Mouse (Mus musculus): ENCODE results near the gene Gpa33. TPM values are rescaled to one million over a fixed set of nuclear protein-coding genes. Genes with fewer than 3 reads are reported as not detected.

Gpa33 gene
- polyA plus RNA-seq, 1 experiment from 2014 or later, result 0.08 TPM

GRCm38 (mm10) chr1:166160569-166161445 lies 30.8 kb downstream of the Gpa33 start:
- Histone ChIP-seq H3K36me3 (ENCODE audit: control insufficient read depth, insufficient read depth, low read length) (no peaks in the 10 kb centered on the region), H3K4me3 (ENCODE audit: low read depth, low read length) (no peak overlapping the region), H3K9ac (ENCODE audit: low read length) (no peak overlapping the region), H3K4me1 (ENCODE audit: control insufficient read depth, insufficient read depth, low read length) (no peaks in the 10 kb centered on the region), H3K4me2 (ENCODE audit: low read depth, severe bottlenecking) (peak overlapping the region; percentile 32; the same call in 1 of the 2 replicates), H3K9me3 (ENCODE audit: control insufficient read depth, low read length) (no peaks in the 10 kb centered on the region), H3K27ac (replicated peaks; ENCODE audit: low read depth, low read length) (no peak overlapping the region), H3K27me3 (ENCODE audit: control insufficient read depth, insufficient read depth, low read length) (no peaks in the 10 kb centered on the region; the same call in 1 of the 2 replicates)
- ATAC-seq (ENCODE audit: insufficient number of reproducible peaks, low FRiP score, low TSS enrichment, low read depth) (0 out of 2 replicates have a peak, but pooled peaks have one; percentile 29), DNase-seq (ENCODE audit: low spot score) (peak; percentile 87)
- 15% methylated on average over 24 of the region's 24 CpGs for WGBS

GRCm38 (mm10) chr1:166164580-166164979 lies 34.5 kb downstream of the Gpa33 start:
- no peak for DNase-seq (ENCODE audit: low spot score)
- Histone ChIP-seq H3K4me2 (ENCODE audit: low read depth, severe bottlenecking) (no peak overlapping the region), H3K27me3 (ENCODE audit: control insufficient read depth, insufficient read depth, low read length) (no peaks in the 10 kb centered on the region), H3K9ac (ENCODE audit: low read length) (no peak overlapping the region), H3K27ac (replicated peaks; ENCODE audit: low read depth, low read length) (no peak overlapping the region), H3K9me3 (ENCODE audit: control insufficient read depth, low read length) (no peaks in the 10 kb centered on the region), H3K4me1 (ENCODE audit: control insufficient read depth, insufficient read depth, low read length) (no peaks in the 10 kb centered on the region), H3K36me3 (ENCODE audit: control insufficient read depth, insufficient read depth, low read length) (no peaks in the 10 kb centered on the region), H3K4me3 (ENCODE audit: low read depth, low read length) (no peak overlapping the region)
- 88% methylated on average over 14 of the region's 14 CpGs for WGBS
- ATAC-seq (ENCODE audit: insufficient number of reproducible peaks, low FRiP score, low TSS enrichment, low read depth), result no peak

- H3K9ac ChIP-seq (ENCODE audit: low read length), result no peak overlapping the region
- WGBS, result 95% methylated on average over 9 of the region's 9 CpGs
- no peak overlapping the region for H3K4me2 ChIP-seq (ENCODE audit: low read depth, severe bottlenecking)
- H3K27ac ChIP-seq (replicated peaks; ENCODE audit: low read depth, low read length), result no peak overlapping the region
- DNase-seq (ENCODE audit: low spot score) (no peak), ATAC-seq (ENCODE audit: insufficient number of reproducible peaks, low FRiP score, low TSS enrichment, low read depth) (no peak)
- H3K9me3 ChIP-seq (ENCODE audit: control insufficient read depth, low read length), result no peaks in the 10 kb centered on the region
- no peaks in the 10 kb centered on the region for H3K27me3 ChIP-seq (ENCODE audit: control insufficient read depth, insufficient read depth, low read length)
- no peaks in the 10 kb centered on the region for H3K4me1 ChIP-seq (ENCODE audit: control insufficient read depth, insufficient read depth, low read length)
- no peaks in the 10 kb centered on the region for H3K36me3 ChIP-seq (ENCODE audit: control insufficient read depth, insufficient read depth, low read length)
- no peak overlapping the region for H3K4me3 ChIP-seq (ENCODE audit: low read depth, low read length)
Observed at GRCm38 (mm10) chr1:166165159-166165558, 35.1 kb downstream of the Gpa33 start.

- H3K27ac ChIP-seq (replicated peaks; ENCODE audit: low read depth, low read length), result no peak overlapping the region
- no peak overlapping the region for H3K4me2 ChIP-seq (ENCODE audit: low read depth, severe bottlenecking)
- no peak for ATAC-seq (ENCODE audit: insufficient number of reproducible peaks, low FRiP score, low TSS enrichment, low read depth)
- 87% methylated on average over 4 of the region's 4 CpGs for WGBS
- H3K36me3 ChIP-seq (ENCODE audit: control insufficient read depth, insufficient read depth, low read length), result no peaks in the 10 kb centered on the region
- no peaks in the 10 kb centered on the region for H3K27me3 ChIP-seq (ENCODE audit: control insufficient read depth, insufficient read depth, low read length)
- no peak for DNase-seq (ENCODE audit: low spot score)
- no peaks in the 10 kb centered on the region for H3K4me1 ChIP-seq (ENCODE audit: control insufficient read depth, insufficient read depth, low read length)
- no peaks in the 10 kb centered on the region for H3K9me3 ChIP-seq (ENCODE audit: control insufficient read depth, low read length)
- H3K9ac ChIP-seq (ENCODE audit: low read length), result no peak overlapping the region
- H3K4me3 ChIP-seq (ENCODE audit: low read depth, low read length), result no peak overlapping the region
Observed at GRCm38 (mm10) chr1:166167405-166167804, 37.4 kb downstream of the Gpa33 start.

- Histone ChIP-seq H3K9ac (ENCODE audit: low read length) (no peak overlapping the region), H3K27me3 (ENCODE audit: control insufficient read depth, insufficient read depth, low read length) (no peaks in the 10 kb centered on the region), H3K36me3 (ENCODE audit: control insufficient read depth, insufficient read depth, low read length) (no peaks in the 10 kb centered on the region), H3K4me3 (ENCODE audit: low read depth, low read length) (no peak overlapping the region), H3K4me2 (ENCODE audit: low read depth, severe bottlenecking) (no peak overlapping the region), H3K27ac (replicated peaks; ENCODE audit: low read depth, low read length) (no peak overlapping the region), H3K9me3 (ENCODE audit: control insufficient read depth, low read length) (no peaks in the 10 kb centered on the region), H3K4me1 (ENCODE audit: control insufficient read depth, insufficient read depth, low read length) (no peaks in the 10 kb centered on the region)
- ATAC-seq (ENCODE audit: insufficient number of reproducible peaks, low FRiP score, low TSS enrichment, low read depth) (no peak), DNase-seq (ENCODE audit: low spot score) (no peak)
- WGBS, result 92% methylated on average over 7 of the region's 7 CpGs
Observed at GRCm38 (mm10) chr1:166168017-166168416, 38.0 kb downstream of the Gpa33 start.

GRCm38 (mm10) chr1:166169713-166170112 lies 39.7 kb downstream of the Gpa33 start:
- Histone ChIP-seq H3K9ac (ENCODE audit: low read length) (no peak overlapping the region), H3K4me3 (ENCODE audit: low read depth, low read length) (no peak overlapping the region), H3K27ac (replicated peaks; ENCODE audit: low read depth, low read length) (no peak overlapping the region), H3K4me2 (ENCODE audit: low read depth, severe bottlenecking) (no peak overlapping the region), H3K9me3 (ENCODE audit: control insufficient read depth, low read length) (no peaks in the 10 kb centered on the region), H3K4me1 (ENCODE audit: control insufficient read depth, insufficient read depth, low read length) (no peaks in the 10 kb centered on the region), H3K36me3 (ENCODE audit: control insufficient read depth, insufficient read depth, low read length) (no peaks in the 10 kb centered on the region), H3K27me3 (ENCODE audit: control insufficient read depth, insufficient read depth, low read length) (no peaks in the 10 kb centered on the region)
- ATAC-seq (ENCODE audit: insufficient number of reproducible peaks, low FRiP score, low TSS enrichment, low read depth), result no peak
- DNase-seq (ENCODE audit: low spot score), result no peak
- WGBS, result 86% methylated on average over 7 of the region's 7 CpGs

- no peaks in the 10 kb centered on the region for H3K36me3 ChIP-seq (ENCODE audit: control insufficient read depth, insufficient read depth, low read length)
- DNase-seq (ENCODE audit: low spot score), result no peak
- no peaks in the 10 kb centered on the region for H3K27me3 ChIP-seq (ENCODE audit: control insufficient read depth, insufficient read depth, low read length)
- H3K4me1 ChIP-seq (ENCODE audit: control insufficient read depth, insufficient read depth, low read length), result no peaks in the 10 kb centered on the region
- no peak overlapping the region for H3K9ac ChIP-seq (ENCODE audit: low read length)
- H3K4me3 ChIP-seq (ENCODE audit: low read depth, low read length), result no peak overlapping the region
- H3K4me2 ChIP-seq (ENCODE audit: low read depth, severe bottlenecking), result no peak overlapping the region
- no peaks in the 10 kb centered on the region for H3K9me3 ChIP-seq (ENCODE audit: control insufficient read depth, low read length)
- no peak for ATAC-seq (ENCODE audit: insufficient number of reproducible peaks, low FRiP score, low TSS enrichment, low read depth)
- 92% methylated on average over 12 of the region's 12 CpGs for WGBS
- H3K27ac ChIP-seq (replicated peaks; ENCODE audit: low read depth, low read length), result no peak overlapping the region
Observed at GRCm38 (mm10) chr1:166170852-166171251, 40.8 kb downstream of the Gpa33 start.

- H3K4me1 ChIP-seq (ENCODE audit: control insufficient read depth, insufficient read depth, low read length), result no peaks in the 10 kb centered on the region
- no peak overlapping the region for H3K4me2 ChIP-seq (ENCODE audit: low read depth, severe bottlenecking)
- ATAC-seq (ENCODE audit: insufficient number of reproducible peaks, low FRiP score, low TSS enrichment, low read depth) (no peak), DNase-seq (ENCODE audit: low spot score) (no peak)
- no peak overlapping the region for H3K4me3 ChIP-seq (ENCODE audit: low read depth, low read length)
- H3K36me3 ChIP-seq (ENCODE audit: control insufficient read depth, insufficient read depth, low read length), result no peaks in the 10 kb centered on the region
- 91% methylated on average over 3 of the region's 3 CpGs for WGBS
- H3K9me3 ChIP-seq (ENCODE audit: control insufficient read depth, low read length), result no peaks in the 10 kb centered on the region
- no peaks in the 10 kb centered on the region for H3K27me3 ChIP-seq (ENCODE audit: control insufficient read depth, insufficient read depth, low read length)
- no peak overlapping the region for H3K9ac ChIP-seq (ENCODE audit: low read length)
- H3K27ac ChIP-seq (replicated peaks; ENCODE audit: low read depth, low read length), result no peak overlapping the region
Observed at GRCm38 (mm10) chr1:166172992-166173391, 43.0 kb downstream of the Gpa33 start.
